Mouse (Mus musculus) liver, adult 2 months (tissue): ENCODE measurements at regions not wholly inside any gene's neighbourhood (a gene's known extent, or its start where the extent isn't known, plus 50 kb on each side); places are given as distances from the start of the nearest gene placed in this dataset.

Experiments
- DNase-seq: peaks from one replicate; pipeline ENCODE4 v3.0.0-alpha.2; 2011; ENCODE audit warnings: low read depth, low spot score; ENCODE audit errors: extremely low read depth
- H3K27ac ChIP-seq: fragments of 200-500 bp; replicated peaks from 2 replicates; pipeline ENCODE4 v1.5.1; 2012; ENCODE audit warnings: low read depth, mild to moderate bottlenecking, control low read depth, inconsistent platforms, low read length; ENCODE audit not compliant: insufficient read depth
- H3K27me3 ChIP-seq: fragments of 200-500 bp; 2 replicates; pipeline ENCODE4 v1.6.1; 2012; ENCODE audit warnings: mild to moderate bottlenecking, moderate library complexity, low read length, inconsistent platforms; ENCODE audit not compliant: control insufficient read depth, insufficient read depth
- H3K36me3 ChIP-seq: fragments of 200-500 bp; 2 replicates; pipeline ENCODE4 v1.6.1; 2012; ENCODE audit warnings: low read length, inconsistent platforms; ENCODE audit not compliant: control insufficient read depth, insufficient read depth
- H3K4me1 ChIP-seq: fragments of 200-500 bp; 2 replicates; pipeline ENCODE4 v1.6.1; 2011; ENCODE audit warnings: low read length; ENCODE audit not compliant: control insufficient read depth, insufficient read depth
- H3K4me3 ChIP-seq: fragments of 200-500 bp; 2 replicates; pipeline ENCODE4 v1.5.1; 2011; ENCODE audit warnings: low read depth, mild to moderate bottlenecking, control low read depth, low read length, moderate library complexity; ENCODE audit not compliant: insufficient read depth
- H3K79me2 ChIP-seq: fragments of 200-500 bp; 2 replicates; pipeline ENCODE4 v1.6.1; 2012; ENCODE audit warnings: inconsistent platforms, mild to moderate bottlenecking, low read length, moderate library complexity; ENCODE audit not compliant: control insufficient read depth, insufficient read depth
- H3K9ac ChIP-seq: fragments of 200-500 bp; 2 replicates; pipeline ENCODE4 v1.6.1; 2012; ENCODE audit warnings: low read depth, mild to moderate bottlenecking, control low read depth, inconsistent platforms, low read length
- CTCF ChIP-seq: fragments of 200-500 bp; IDR thresholded peaks from 2 replicates; pipeline ENCODE4 v1.5.1; 2011; ENCODE audit warnings: low read depth, low read length, control low read depth
- POLR2A ChIP-seq: fragments of 200-500 bp; IDR thresholded peaks from 2 replicates; pipeline ENCODE4 v1.6.1; 2011; ENCODE audit warnings: low read length, control low read depth; ENCODE audit not compliant: insufficient read depth; ENCODE audit errors: extremely low read depth
- WGBS: fragments of 180-500 bp; shearing (Covaris S2); methylation state at CpG from one replicate; pipeline ENCODE4 v1.1.7; 2018; 5-methylcytosine and 5-hydroxymethylcytosine counted together

DNA sequence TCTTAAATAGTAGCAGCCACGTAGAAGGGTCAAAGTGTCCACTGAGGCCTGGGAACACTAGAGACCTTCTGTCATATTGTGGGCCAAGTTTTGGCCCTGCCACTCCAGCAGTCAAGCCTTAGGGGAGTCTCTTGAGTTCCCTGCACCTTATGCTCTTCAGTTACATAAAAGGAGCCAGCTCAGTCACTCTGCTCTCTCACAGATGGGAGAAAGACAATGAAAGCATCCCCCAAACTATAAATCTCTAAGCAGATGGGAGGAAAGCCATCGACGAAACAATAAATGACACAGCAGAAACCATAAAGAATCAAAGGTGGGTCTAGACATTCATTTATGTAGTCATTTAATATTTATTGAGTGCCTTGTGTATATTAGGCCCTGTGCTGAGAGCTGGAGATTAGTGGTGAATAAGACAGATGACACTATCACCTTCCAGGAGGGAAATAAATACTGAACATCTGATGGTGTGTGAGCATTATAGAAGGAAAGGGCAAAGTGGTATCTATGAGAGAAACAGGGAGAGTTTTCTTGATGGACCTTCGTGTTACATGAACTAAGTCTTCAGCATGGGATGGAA is 137.5 kb upstream of the Synpr start:
- no peaks in the 10 kb centered on the region for H3K27me3 ChIP-seq
- H3K27ac ChIP-seq: no peak overlapping the region
- H3K79me2 ChIP-seq: no peaks in the 10 kb centered on the region
- no peak overlapping the region for H3K9ac ChIP-seq
- no peaks in the 10 kb centered on the region for H3K36me3 ChIP-seq
- TF ChIP-seq POLR2A: no peak
- no peak for TF ChIP-seq CTCF
- no peaks in the 10 kb centered on the region for H3K4me1 ChIP-seq
- H3K4me3 ChIP-seq: no peak overlapping the region
- 83% methylated on average over 4 of the region's 4 CpGs for WGBS
- no peak for DNase-seq

DNA sequence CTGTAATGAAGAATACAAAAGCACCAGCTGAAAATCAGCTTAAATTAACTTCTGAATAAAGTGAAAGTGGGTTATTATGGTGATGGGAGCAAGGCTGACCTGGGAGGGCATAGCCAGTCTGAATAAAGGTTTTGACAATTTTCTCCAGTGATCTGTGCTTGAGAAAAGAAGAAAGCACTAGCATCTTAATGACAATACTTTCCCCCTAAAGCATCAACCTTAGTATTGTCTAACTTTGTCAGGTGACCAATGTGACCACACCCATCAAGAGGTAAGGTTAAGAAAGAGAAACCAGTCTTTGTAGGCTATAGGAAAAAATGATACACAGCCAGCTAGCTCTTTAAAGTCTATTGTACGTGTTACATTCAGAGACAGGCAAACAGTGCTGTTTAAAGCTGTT is 135.0 kb upstream of the Synpr start:
- 51% methylated on average over 1 of the region's 1 CpGs for WGBS
- TF ChIP-seq POLR2A: no peak
- no peak for TF ChIP-seq CTCF
- H3K27ac ChIP-seq: no peak overlapping the region

GRCm38 (mm10) chr14:13151672-13152071 is 132.9 kb upstream of the Synpr start:
- Histone ChIP-seq H3K4me1 (no peaks in the 10 kb centered on the region), H3K27ac (no peak overlapping the region), H3K79me2 (no peaks in the 10 kb centered on the region), H3K36me3 (no peaks in the 10 kb centered on the region), H3K9ac (no peak overlapping the region), H3K27me3 (no peaks in the 10 kb centered on the region), H3K4me3 (no peak overlapping the region)
- no peak for DNase-seq
- WGBS: 70% methylated on average over 1 of the region's 1 CpGs
- no peak for TF ChIP-seq POLR2A
- no peak for TF ChIP-seq CTCF

More for the DNA sequence above, 135.0 kb upstream of the Synpr start:
- H3K79me2 ChIP-seq: no peaks in the 10 kb centered on the region
- no peak overlapping the region for H3K9ac ChIP-seq
- no peak for DNase-seq
- H3K36me3 ChIP-seq: no peaks in the 10 kb centered on the region
- no peaks in the 10 kb centered on the region for H3K27me3 ChIP-seq
- no peak overlapping the region for H3K4me3 ChIP-seq
- no peaks in the 10 kb centered on the region for H3K4me1 ChIP-seq

DNA sequence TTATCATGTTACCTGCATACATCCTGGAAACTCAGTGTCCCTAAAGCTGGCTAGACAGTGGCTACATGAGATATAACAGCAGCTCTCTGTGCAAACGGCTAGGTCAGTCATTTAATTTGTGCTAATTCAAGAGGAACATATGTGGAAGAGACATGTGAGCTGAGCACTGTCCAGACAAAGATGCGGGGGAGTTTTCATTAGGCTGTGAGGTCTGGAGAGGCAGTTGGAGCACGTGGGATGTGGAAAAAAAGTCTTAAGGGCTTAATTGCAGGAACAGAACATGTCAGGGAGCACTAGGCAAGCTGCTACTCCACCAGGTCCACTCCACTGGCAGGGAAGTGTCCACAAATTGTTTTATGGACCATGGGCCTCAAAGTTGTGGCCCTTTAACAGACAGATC is 108.4 kb upstream of the Synpr start:
- DNase-seq: no peak
- no peak overlapping the region for H3K4me3 ChIP-seq
- WGBS: 60% methylated on average over 3 of the region's 3 CpGs
- H3K9ac ChIP-seq: no peak overlapping the region
- no peak for TF ChIP-seq CTCF
- TF ChIP-seq POLR2A: no peak
- H3K27me3 ChIP-seq: no peaks in the 10 kb centered on the region
- H3K79me2 ChIP-seq: no peaks in the 10 kb centered on the region
- no peaks in the 10 kb centered on the region for H3K36me3 ChIP-seq
- no peaks in the 10 kb centered on the region for H3K4me1 ChIP-seq
- no peak overlapping the region for H3K27ac ChIP-seq

GRCm38 (mm10) chr14:13177906-13178305 is 106.7 kb upstream of the Synpr start:
- Histone ChIP-seq H3K27ac (no peak overlapping the region), H3K36me3 (no peaks in the 10 kb centered on the region), H3K27me3 (no peaks in the 10 kb centered on the region), H3K4me3 (no peak overlapping the region), H3K9ac (no peak overlapping the region), H3K4me1 (no peaks in the 10 kb centered on the region), H3K79me2 (no peaks in the 10 kb centered on the region)
- no peak for TF ChIP-seq CTCF
- TF ChIP-seq POLR2A: no peak
- WGBS: 92% methylated on average over 1 of the region's 1 CpGs
- DNase-seq: no peak

GRCm38 (mm10) chr14:13190801-13191200 is 93.8 kb upstream of the Synpr start:
- H3K4me1 ChIP-seq: no peaks in the 10 kb centered on the region
- no peak for TF ChIP-seq POLR2A
- no peak for TF ChIP-seq CTCF
- WGBS: 76% methylated on average over 1 of the region's 1 CpGs

More at GRCm38 (mm10) chr14:13190801-13191200, 93.8 kb upstream of the Synpr start:
- H3K4me3 ChIP-seq: no peak overlapping the region
- no peaks in the 10 kb centered on the region for H3K27me3 ChIP-seq
- no peak overlapping the region for H3K27ac ChIP-seq
- no peaks in the 10 kb centered on the region for H3K79me2 ChIP-seq
- no peaks in the 10 kb centered on the region for H3K36me3 ChIP-seq
- DNase-seq: no peak
- no peak overlapping the region for H3K9ac ChIP-seq
